27 mouse cellular contexts compared by ENCODE assay signal in the genomic region with DNA sequence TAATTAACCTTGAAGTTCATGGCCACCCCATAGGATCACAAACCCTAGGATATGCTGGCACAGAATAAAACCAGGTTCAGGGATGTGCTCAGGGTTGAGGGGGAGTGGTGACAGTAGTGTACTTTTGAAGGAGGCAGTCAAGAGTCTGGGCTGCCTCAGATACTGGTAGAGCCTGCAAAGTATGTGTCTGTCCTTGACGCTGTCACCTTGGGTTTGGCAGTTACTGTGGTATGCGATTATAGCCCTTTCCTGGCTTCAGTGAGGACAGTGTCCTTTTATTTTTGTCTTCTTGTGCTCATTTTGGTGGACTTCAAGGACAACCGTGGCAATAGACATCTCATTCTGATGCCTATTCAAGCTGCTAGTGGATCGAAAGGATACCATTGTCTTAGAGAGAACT.
A peak's percentile ranks its signal among the peaks of the same experiment; 100 is the strongest.
DNase-seq lines count a peak whose midpoint lies in the region; ATAC-seq and TF ChIP-seq lines count a peak whose summit lies in the region.
"Had no signal": no experiment of that assay in that cellular context is flagged by ENCODE, and none has a peak within 500 bp of the region (broad histone marks: within the 10 kb centered on the region; RNA-seq: fewer than 3 reads in every experiment).

No protein-coding gene starts in this region.

- no peak for TF ChIP-seq CTCF in heart, postnatal 0 days (IDR thresholded peaks at IDR 0.05; ENCODE audit: low read depth)
- TF ChIP-seq CTCF in layer of hippocampus, adult 2 months (conservative IDR thresholded peaks at IDR 0.05), result no peak

- no peaks in the 10 kb centered on the region for H3K9me3 ChIP-seq in heart, postnatal 0 days (replicated peaks; ENCODE audit: control insufficient read depth, low read length)
- H3K9me3 ChIP-seq: embryonic facial prominence, embryonic 12.5 days; limb, embryonic 10.5 days; lung, embryonic 15.5 days; midbrain, embryonic 15.5 days; neural tube, embryonic 12.5 days had no signal

- H3K9ac ChIP-seq in heart, postnatal 0 days (replicated peaks; ENCODE audit: low read depth, low read length), result no peak overlapping the region
- H3K9ac ChIP-seq: embryonic facial prominence, embryonic 12.5 days; forebrain, postnatal 0 days; lung, embryonic 15.5 days; midbrain, embryonic 15.5 days; neural tube, embryonic 12.5 days had no signal

- H3K36me3 ChIP-seq in heart, postnatal 0 days (replicated peaks; ENCODE audit: control insufficient read depth, insufficient read depth, low read length), result no peaks in the 10 kb centered on the region
- H3K36me3 ChIP-seq: embryonic facial prominence, embryonic 12.5 days; G1E; limb, embryonic 10.5 days; lung, embryonic 15.5 days; midbrain, embryonic 15.5 days; neural tube, embryonic 12.5 days had no signal

- intact Hi-C loops in heart, postnatal 36 days (cut with DNase I), result no loop called here

- peak; percentile 95 for ATAC-seq in heart, postnatal 0 days (ENCODE audit: insufficient read depth, low read depth)
- ATAC-seq: forebrain, postnatal 0 days; hindbrain, postnatal 0 days; intestine, postnatal 0 days; midbrain, embryonic 15.5 days; Patski had no signal

- 45% methylated on average over 4 of the region's 4 CpGs for WGBS in heart, postnatal 0 days

- H3K4me1 ChIP-seq in heart, postnatal 0 days (ENCODE audit: control insufficient read depth, insufficient read depth), result peaks cover 16% of the 10 kb centered on the region; the same call in 1 of the 2 replicates
- H3K4me1 ChIP-seq: embryonic facial prominence, embryonic 12.5 days; neural tube, embryonic 12.5 days had no signal

- H3K27me3 ChIP-seq in heart, postnatal 0 days (ENCODE audit: control insufficient read depth, insufficient read depth, low read length), result no peaks in the 10 kb centered on the region
- H3K27me3 ChIP-seq: CH12.LX; embryonic facial prominence, embryonic 12.5 days; lung, embryonic 15.5 days; midbrain, embryonic 15.5 days; neural tube, embryonic 12.5 days; Patski had no signal

- peak overlapping the region; percentile 61 for H3K27ac ChIP-seq in heart, postnatal 0 days (ENCODE audit: low read depth)
- no peak overlapping the region for H3K27ac ChIP-seq in layer of hippocampus, adult 2 months
- H3K27ac ChIP-seq: embryonic facial prominence, embryonic 12.5 days; heart, adult 2 months; hindbrain, postnatal 0 days; limb, embryonic 10.5 days; lung, embryonic 15.5 days; macrophage; midbrain, embryonic 15.5 days; neural tube, embryonic 12.5 days had no signal

- no peak for TF ChIP-seq EP300 in heart, postnatal 0 days (IDR thresholded peaks at IDR 0.05; ENCODE audit: low read depth)

- H3K4me3 ChIP-seq in heart, postnatal 0 days (ENCODE audit: low read depth, low read length), result no peak overlapping the region
- H3K4me3 ChIP-seq in layer of hippocampus, adult 2 months, result no peak overlapping the region
- H3K4me3 ChIP-seq: embryonic facial prominence, embryonic 12.5 days; heart, adult 2 months; limb, embryonic 10.5 days; lung, embryonic 15.5 days; midbrain, embryonic 15.5 days; neural tube, embryonic 12.5 days had no signal

- H3K4me2 ChIP-seq in heart, postnatal 0 days (ENCODE audit: low read depth, low read length), result no peak overlapping the region
- H3K4me2 ChIP-seq: embryonic facial prominence, embryonic 12.5 days; lung, embryonic 15.5 days; midbrain, embryonic 15.5 days; neural tube, embryonic 12.5 days had no signal

- peak; percentile 19 for DNase-seq in heart, adult 8-10 months (ENCODE audit: low spot score)
- no peak for DNase-seq in heart, postnatal 36 days
- peak; percentile 16 for DNase-seq in adrenal gland, adult 8-10 months
- peak; percentile 41 for DNase-seq in adrenal gland, postnatal 14 days
- peak; percentile 75 for DNase-seq in heart, postnatal 0 days (ENCODE audit: low spot score)
- no peak for DNase-seq in layer of hippocampus, adult 2 months (ENCODE audit: low spot score in 2 of 2)
- DNase-seq in layer of hippocampus, postnatal 36 days, result no peak
- DNase-seq: B cell, adult 2 months; cerebellum, adult 2 months; cerebellum, postnatal 25 days; forebrain, postnatal 0 days; gastrocnemius, postnatal 14 days; retina, postnatal 1 day; right cerebral cortex, postnatal 25 days; thymus, postnatal 14 days had no signal

Comparison
In these comparisons a context has a peak if more than half of its experiments do, and no peak if none do; other contexts are left out.
1. DNase-seq: peak in heart, adult 8-10 months (single experiment), adrenal gland, adult 8-10 months (single experiment), adrenal gland, postnatal 14 days (single experiment) and heart, postnatal 0 days (single experiment); none in heart, postnatal 36 days (0 of 2), layer of hippocampus, adult 2 months (0 of 2) and layer of hippocampus, postnatal 36 days (0 of 2).